Mouse (Mus musculus) kidney, adult 11 months (tissue): ENCODE measurements at regions not wholly inside any gene's neighbourhood (a gene's known extent, or its start where the extent isn't known, plus 50 kb on each side); places are given as distances from the start of the nearest gene placed in this dataset.
"Not testable (repeated sequence)": the region's sequence is repeated elsewhere in the genome, so short reads cannot be mapped to it uniquely, and the experiment has no call there.

ENCODE experiments used
- DNase-seq: peaks from one replicate; pipeline ENCODE4 v3.0.0; 2022

DNA sequence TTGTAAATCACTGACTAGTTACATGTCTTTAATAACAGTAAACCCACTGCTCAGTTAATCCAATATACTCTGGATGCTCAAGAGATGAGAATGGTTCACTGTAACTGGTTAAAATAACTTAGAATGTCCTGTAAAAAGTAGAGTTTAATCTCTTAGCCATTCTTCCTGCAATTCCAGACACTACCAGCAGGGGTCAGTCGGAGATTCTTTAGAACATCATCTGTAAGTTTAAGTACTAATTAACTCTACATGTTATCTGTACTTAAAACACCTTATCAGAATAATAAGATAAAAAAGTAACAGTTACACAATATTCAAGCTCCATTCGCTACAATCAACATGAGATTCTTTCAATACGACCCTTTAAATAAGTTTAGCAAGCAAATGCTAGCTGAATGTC lies 58.7 kb upstream of the Olig3 start:
- no peak for DNase-seq

DNA sequence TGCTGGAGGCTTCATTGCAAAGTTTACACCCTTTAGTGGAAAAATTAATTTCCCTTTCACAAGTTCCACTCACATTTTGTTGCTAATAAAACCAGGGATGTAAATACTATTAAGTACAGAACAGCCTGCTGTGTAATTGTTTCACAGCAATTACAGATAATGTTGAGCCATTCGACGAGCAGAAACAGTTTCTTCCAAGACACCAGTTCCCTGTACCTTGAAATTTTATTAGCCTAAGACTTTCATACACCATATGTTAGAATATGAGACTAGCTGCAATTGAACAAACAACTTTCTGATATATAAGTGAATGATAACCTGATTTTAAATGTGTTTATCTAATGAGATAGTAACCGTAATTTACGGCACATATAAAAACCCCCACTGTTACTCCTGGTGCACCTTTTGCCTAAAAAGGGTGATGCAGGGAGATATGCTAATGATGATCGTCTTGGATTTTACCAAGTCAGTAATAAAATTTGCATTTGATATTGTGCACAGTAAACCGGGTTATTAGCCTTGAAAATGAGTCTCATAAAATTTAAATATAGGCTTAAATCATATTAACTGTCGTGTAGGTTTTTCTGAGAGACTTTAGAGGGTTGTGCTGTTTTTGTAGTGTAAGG lies 60.8 kb upstream of the Olig3 start:
- DNase-seq = no peak

DNA sequence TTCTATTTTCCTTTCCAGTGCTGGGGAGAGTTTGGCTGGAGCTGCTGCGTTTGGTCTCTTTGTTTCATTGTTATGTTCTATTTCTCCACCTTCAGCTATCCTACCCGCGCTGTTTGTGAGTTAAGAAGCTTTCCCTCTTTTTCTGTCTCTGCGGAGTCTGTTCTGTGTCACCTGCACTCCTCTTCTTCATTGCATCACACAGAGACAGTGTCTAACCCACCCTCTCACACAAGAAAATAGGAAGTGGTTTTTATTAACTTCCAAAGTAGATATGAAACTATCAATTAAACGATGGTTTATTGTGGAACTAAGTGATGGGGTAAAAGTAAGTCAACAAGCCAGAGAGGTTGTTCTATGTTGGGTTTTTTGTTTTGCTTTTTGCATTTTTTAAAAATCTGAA lies 64.9 kb upstream of the Olig3 start:
- no peak for DNase-seq

DNA sequence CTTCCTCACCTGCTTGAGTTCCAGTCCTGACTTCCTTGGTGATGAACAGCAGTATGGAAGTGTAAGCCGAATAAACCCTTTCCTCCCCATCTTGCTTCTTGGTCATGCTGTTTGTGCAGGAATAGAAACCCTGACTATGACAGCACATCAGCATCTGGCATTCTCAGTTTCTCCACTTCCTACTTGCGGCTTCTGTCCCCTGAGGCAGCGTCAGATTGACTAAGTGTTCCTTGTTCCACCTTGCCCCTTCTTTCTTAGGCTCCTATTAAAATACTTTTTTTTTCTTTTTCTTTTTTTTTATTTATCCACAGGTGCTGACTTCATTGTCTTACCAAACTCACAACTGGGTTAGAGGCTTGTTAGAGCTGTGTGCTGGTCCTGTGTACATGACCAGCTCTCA lies 65.3 kb upstream of the Olig3 start:
- not testable (repeated sequence) for DNase-seq

DNA sequence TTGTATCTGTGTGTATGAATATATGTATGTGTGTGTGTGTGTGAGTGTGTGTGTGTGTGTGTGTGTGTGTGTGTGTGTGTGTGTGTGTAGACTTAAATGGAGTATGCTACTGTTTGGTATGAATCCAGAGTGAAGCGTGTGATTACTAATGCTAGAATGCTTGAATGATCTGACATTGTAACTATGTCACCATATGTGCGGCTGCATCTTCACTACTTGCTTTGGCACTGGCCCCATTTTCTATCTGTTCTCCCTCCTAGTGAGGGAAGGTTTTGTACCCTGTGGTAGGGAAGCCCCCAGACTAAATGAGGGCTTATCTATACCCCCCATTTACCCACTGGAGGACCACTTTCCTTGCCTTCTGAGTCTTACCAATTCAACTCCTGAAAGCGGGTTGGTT lies 74.2 kb upstream of the Olig3 start:
- no peak for DNase-seq

DNA sequence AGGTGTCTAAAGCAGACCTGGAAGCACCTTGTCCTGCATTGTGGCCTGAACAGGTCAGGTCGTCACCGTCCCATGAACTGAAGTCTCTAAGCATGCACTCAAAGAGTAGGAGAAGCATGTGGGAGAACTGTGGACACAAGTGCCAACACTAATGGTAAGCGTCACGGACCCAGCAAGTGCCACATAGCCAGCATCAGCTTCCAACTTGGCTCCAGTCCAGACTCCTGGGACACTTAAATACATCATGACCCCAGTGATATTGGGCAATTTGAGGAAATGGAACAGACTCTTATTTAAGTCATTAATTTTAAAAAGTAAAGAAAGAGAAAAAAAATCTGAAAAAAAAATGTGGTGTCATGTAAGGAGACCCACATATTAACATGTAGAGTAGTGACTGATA lies 75.3 kb upstream of the Olig3 start:
- no peak for DNase-seq

DNA sequence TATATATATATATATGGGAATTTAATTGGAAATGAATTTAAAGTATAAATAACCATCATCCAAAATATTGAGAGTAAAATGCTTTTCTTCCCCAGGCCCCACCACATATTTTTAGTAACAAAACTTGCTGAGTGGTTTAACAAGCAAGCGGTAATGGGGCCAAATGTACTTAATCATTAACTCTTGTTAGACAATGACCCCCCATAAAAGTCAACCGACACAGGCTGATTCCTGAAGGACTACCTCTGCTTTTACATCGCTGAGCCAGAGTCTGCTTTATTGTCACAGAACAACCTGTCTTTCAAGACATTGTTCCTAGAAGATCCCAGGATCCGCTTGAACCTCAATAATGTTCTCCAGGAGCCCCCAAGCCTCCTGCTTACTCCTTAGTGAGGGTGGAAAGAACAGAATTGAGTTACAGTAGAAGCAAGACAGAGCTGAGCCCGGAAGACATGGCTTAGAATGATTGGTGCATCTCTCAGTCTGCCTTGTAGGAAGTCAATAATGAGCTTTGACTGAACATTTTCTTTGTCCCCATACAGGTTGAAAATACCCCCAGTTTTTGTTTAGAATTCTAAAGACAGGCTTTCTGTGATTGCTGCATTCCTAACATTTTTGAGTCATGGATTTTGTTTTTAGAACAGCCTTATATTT lies 78.0 kb upstream of the Olig3 start:
- peak; percentile 15 for DNase-seq

DNA sequence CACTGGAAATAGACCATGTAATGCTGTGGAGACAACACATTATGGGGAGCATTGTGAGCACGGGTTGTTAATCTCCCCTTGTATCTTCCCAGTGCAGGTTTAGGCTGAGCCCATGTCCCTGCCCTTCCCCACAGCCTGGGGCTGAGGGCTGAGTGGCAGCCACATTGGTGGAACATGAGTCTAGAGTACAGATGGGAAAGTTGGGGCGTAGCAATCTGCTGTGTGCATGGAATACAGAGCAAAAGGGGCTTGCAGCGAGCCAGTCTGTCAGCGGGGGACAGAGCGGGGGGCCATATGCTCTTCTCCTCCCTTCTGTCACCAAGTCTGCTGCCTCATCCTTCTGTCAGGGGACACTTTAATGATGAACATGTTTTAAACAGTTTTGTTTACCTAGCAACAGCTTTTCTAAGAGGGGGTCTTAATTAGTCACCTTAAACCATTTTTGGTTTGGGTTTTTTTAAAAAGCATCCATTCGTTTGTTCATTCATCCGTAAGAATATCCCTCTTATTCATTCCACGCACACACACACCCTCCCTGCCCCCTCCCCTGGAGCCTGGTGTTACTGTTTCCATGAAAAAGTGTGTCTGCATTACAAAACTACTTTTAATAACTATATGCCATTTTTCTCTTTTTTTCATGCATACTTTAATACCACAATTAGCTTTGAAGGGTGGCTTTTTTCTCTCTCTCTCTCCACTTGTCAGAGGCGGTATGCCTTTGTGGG lies 79.1 kb upstream of the Olig3 start:
- DNase-seq = no peak

DNA sequence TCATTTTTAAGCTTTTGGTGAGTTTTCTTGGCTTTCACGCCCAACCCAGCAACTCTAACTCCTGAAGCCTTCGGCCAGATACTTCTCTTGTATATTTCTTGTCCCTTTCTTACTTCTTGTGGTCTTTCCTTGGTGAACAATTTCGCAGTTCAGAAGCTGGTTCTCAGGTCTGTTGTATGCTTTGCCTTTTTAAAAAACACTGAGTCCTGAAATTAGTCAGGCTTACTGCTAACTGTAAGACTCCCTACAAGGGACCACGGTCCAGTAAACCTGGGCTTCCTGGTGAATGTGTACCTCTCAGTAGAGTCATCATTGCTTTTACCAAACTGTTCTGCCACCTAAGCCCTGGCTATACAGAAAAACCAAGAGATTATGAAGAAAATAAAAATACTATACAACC lies 81.3 kb upstream of the Olig3 start:
- no peak for DNase-seq

DNA sequence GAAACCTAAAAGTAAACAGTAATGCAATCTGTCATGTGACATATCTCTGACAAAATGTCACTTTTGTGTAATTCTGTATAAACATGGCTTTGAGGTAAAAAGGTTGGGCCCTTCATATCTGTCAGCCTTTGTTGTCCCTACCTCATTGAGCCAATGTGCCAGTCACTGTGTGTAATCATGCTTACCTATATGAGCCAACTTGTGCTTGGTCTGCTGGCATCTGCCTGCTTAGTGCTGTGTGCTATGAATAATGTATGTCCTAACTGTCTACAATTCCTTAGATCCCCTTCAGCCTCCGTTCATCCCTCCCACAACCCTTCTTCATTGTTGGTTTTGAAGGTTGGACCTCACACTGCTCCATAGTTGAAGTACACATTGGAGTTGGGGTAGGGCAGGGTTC lies 86.9 kb upstream of the Olig3 start:
- no peak for DNase-seq

DNA sequence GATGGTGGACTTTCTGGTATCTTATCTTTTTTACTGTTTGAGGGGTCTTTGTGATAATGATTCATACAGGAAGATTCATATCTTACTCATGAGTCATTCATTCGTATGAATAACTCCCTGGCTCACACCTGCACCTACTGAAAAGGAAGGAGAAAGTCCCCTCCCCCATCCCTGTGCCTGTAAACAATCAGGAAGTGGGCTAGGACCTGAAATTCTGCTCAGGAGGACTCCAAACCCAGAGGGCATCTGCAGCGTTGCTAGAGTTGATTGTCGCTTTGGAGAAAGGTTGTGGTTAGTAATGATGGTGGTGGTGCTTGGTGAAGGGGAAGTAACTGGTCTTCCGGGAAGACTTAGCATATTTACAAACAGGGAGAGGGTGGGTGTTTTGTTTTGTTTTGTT lies 88.3 kb upstream of the Olig3 start:
- no peak for DNase-seq

DNA sequence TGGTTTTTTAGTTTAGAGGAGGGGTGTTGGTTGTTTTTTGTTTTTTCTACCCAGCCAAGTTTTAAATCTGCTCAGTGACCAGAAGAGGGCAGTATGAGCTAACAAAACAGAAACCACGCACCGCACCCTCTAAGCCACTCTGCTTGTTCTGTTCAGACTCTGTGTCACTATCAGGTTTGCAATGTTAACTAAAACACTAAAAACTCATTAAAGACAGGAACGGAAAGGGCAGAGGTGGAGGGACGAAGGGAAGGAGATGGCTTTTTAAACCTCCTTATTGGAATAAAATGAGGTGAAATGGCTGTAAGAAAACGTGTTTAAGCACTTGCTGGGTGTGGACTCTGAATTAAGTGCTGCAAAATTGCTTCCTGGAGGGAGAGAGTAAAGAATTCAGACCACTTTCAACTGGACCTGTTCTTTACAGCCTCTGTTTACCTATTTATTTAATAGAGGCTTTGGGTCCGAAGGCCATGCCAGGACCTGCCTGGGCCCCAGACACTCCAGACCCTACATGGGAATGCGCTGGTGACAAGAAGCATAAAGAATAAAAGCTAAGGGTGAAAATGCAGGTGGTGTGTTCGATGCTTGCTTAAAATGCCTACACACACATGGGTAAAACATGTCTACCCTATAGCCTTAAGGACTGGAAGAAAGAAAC lies 116.1 kb upstream of the Olig3 start:
- DNase-seq = no peak

DNA sequence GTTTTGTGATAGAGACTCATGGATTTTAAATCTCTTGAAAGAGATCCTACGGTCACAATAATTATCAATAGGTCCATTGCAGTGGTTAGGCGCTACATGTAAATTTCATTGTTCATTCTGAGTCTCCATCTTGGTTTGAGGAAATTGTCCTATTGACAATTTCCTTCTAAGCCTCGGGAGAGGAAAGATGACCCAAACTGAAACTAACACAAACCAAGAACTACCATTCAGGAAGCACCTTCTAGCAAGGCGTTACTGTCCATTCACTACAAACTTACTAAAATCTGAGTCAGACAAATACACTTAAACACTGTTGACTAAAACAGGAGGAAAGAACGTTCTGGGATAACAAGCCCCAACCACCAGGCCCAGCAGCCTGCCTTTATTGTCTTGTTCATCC lies 140.1 kb upstream of the Olig3 start:
- no peak for DNase-seq

DNA sequence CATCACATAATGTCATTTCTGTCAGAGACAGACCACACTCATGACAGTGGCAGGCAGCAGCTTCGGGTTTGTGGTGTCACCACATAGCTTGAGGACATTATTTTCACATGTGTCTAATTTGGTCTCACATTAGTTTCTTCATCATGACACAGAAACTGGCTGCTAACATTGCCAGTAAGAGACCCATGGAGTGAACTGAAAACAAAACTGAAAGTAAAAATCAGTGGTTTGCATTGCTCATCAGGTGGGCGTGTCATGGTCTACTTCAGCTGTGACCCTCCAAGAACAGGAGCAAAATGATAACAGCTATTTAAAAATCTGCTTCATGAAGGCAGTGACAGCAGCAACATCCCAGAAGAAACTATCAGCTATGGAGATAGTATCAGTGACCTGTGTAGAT lies 146.6 kb upstream of the Olig3 start:
- no peak for DNase-seq

DNA sequence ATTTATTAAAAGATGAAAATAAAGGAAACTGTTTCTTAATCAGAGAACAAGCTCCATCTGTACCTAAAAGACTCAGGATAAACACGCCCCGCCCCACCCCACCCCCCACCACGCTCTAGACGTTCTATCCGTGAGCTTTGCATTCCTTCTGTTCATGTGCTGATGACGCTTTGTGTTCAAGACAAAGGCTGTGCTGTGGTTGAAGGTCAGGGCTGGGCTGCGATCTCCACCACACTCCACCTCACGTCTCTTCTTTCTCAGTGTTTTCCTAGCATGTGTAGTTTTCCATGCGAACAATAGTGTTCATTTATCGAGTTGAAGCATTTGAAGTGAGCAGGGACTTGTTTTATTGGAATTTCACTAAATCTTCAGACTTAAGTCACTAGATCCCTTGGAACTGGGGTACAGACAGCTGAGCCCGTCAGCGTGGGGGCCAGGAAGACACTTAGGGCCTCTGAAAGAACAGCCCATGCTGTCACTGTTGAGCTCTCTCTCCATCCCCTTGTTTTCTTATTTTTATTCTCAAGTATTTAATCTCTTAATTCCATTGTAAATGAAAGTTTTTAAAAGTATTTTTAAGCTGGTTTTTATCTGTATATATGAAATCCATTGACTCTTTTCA lies 148.1 kb upstream of the Olig3 start:
- DNase-seq = no peak

DNA sequence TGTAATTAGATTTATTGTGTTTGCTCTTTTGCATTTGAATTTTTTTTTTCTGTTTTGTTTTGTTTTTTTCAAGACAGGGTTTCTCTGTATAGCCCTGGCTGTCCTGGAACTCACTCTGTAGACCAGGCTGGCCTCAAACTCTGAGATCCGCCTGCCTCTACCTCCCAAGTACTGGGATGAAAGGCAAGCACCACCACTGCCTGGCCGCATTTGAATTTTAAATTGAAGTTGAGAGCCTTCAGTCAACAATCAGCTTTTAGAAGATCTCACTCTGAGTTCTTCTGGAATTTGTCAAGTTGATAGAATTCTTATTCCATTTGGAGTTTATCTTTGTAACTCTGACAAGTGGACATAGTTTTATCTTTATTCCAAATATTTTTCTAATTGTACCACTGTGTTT lies 148.8 kb upstream of the Olig3 start:
- no peak for DNase-seq

DNA sequence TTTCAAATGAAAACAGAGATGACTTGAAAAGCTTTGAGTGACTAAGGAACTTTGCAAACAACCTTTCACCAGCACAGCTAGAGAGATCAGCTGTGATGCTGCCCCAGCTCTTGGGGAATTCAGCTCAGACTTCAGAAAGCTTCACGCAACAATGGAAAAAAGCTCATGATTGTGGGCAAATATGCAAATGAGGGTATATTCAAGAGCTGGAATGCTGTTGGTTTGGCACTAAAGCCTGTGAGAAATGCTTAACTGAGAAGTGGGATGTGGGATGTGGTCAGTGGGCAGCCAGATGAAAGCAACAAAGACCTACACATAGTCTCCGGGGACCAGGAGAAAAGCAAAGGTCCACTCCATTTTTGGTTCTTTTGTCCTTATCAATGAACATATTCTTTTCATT lies 156.0 kb upstream of the Olig3 start:
- DNase-seq = no peak

DNA sequence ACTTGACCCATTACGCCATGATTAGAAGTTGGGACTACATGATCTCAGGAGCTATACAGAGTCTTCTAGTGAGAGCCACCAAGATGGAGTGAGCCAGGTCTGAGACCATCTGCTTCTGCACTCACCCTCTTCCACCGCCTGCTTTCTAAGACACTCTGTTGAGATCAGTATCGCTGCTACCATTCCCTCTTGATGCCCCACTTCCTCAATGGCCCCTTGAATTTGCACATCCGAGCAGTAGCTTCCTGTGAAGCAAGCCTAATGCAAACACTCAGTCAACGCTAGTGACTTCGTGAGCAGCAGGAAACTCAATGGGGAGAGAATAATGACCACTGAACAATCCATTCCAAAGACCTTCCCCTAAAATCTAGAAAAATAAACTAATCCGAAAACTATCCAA lies 160.7 kb upstream of the Olig3 start:
- no peak for DNase-seq

DNA sequence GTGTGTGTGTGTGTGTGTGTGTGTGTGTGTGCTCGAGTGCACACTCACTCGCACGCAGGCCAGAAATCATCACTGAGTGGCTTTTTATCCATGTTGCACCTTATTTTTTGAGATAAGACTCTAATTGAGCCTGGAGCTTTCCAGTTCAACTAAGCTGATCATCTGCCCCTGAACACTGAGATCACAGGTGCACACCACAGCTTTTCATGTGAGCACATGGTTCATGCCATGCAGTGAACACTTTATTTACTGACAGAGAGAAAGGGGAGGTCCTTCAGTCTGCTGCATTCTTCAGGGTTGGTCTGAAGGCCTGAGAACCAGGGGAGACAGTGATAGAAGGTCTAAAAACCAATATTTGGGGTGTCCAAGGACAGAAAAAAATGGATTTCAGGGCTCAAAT lies 161.7 kb upstream of the Olig3 start:
- no peak for DNase-seq

DNA sequence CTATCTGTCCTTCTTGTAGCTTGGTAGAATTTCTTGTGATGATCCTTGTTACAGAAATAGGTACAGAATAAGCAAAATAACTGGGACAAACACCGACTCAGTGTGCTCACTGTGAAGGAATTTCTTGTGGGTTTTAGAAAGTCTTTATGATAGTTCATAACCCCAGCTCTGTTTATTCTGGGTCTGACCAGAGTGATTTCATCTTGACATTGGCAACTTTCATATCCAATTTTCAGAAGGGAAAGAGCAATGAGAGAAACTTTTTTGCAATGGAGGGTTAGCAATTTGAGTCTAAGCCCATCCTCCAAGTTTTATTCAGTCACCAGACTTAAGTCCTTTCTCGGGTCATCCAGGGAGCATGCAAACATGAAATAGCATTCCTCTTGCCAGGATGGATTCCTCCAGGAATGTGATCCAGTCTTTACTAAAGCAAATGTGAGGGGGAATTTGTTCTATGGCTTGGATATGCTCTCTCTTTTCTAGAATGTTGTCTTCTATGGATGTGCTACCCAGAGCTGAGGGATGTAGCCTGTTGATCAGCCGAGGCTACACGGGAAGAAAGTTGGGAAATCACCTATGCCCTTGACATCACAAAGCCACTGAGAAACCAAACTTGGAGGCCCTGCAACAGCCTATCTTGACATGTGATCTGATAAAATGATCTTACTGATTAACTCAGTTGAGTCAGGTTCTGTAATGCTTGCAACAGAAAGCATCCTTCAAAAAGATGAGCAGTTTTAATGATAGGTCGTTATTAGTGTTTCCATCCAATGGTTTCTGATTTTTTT lies 163.2 kb upstream of the Olig3 start:
- no peak for DNase-seq

DNA sequence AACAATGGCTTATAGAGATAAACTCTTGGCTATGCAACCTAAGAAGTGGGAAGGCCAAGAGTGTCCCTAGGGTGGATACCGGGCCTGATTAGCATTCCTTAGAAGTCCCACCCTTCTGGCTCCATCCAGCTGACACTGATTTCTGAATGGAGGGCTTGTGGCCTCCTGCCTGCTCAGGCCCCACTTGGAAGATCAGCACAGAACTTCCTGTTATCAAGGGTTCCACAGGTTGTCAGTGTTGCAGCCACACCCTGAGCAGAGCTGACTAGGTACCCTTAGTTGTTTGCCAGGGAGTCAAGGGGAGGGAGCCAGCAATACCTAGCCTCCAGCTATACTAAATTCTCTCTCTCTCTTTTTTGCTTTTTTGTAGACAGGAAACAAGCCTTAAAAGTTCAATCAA lies 164.1 kb upstream of the Olig3 start:
- no peak for DNase-seq

DNA sequence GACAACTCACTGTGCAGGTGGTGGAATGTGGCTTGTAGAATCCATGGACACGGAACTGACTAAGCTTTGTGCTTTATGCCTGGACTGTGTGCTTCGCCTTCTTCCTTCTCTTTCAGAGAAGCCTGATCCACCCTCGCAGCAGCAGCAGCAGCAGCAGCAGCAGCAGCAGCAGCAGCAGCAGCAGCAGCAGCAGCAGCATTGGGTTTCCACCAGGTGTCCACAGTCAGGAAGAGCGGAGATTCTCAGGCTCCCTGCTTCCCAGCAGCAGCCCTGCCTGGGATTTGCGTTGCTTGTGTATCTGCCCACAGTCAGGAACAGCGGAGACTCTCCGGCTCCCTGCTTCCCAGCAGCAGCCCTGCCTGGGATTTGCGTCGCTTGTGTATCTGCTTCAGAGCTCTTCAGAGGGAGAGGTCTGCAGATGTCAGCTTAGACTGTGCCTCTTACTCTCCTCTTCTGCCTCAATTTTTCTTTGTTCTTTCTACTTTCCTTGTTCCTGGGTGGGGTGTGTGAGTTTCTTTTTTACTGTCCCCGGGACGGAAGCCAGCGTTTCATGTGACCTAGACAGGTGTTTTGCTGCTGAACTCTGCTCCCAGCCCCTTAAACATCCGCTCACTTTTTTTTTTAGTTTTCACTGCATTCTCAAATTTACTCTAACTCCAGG lies 168.1 kb upstream of the Olig3 start:
- no peak for DNase-seq
